Mouse (Mus musculus): ENCODE measurements around the gene Plekhg1.

Plekhg1 gene

GRCm38 (mm10) chr10:3830618-3831017 is 90.5 kb downstream of the Plekhg1 start:
- DNase-seq (ENCODE audit: low spot score) = no peak

- DNase-seq (ENCODE audit: low spot score) = no peak
Observed at GRCm38 (mm10) chr10:3831597-3832351, 91.6 kb downstream of the Plekhg1 start.

- no peak for DNase-seq (ENCODE audit: low spot score)
Observed at GRCm38 (mm10) chr10:3834060-3834459, 93.9 kb downstream of the Plekhg1 start.

- DNase-seq (ENCODE audit: low spot score) = no peak
Observed at GRCm38 (mm10) chr10:3834678-3835077, 94.5 kb downstream of the Plekhg1 start.

GRCm38 (mm10) chr10:3835616-3836015 is 95.5 kb downstream of the Plekhg1 start:
- no peak for DNase-seq (ENCODE audit: low spot score)

- no peak for DNase-seq (ENCODE audit: low spot score)
Observed at GRCm38 (mm10) chr10:3839748-3840432, 99.7 kb downstream of the Plekhg1 start.

- no peak for DNase-seq (ENCODE audit: low spot score)
Observed at GRCm38 (mm10) chr10:3844430-3844829, 104.3 kb downstream of the Plekhg1 start.

GRCm38 (mm10) chr10:3847021-3847420 is 106.9 kb downstream of the Plekhg1 start:
- no peak for DNase-seq (ENCODE audit: low spot score)

GRCm38 (mm10) chr10:3851461-3851860 is 111.3 kb downstream of the Plekhg1 start:
- no peak for DNase-seq (ENCODE audit: low spot score)

- no peak for DNase-seq (ENCODE audit: low spot score)
Observed at GRCm38 (mm10) chr10:3852733-3853132, 112.6 kb downstream of the Plekhg1 start.

GRCm38 (mm10) chr10:3857912-3858311 is 117.7 kb downstream of the Plekhg1 start:
- no peak for DNase-seq (ENCODE audit: low spot score)

GRCm38 (mm10) chr10:3858437-3858836 is 118.3 kb downstream of the Plekhg1 start:
- DNase-seq (ENCODE audit: low spot score) = no peak

GRCm38 (mm10) chr10:3858961-3859714 is 119.0 kb downstream of the Plekhg1 start:
- no peak for DNase-seq (ENCODE audit: low spot score)

- DNase-seq (ENCODE audit: low spot score) = peak; percentile 43
Observed at GRCm38 (mm10) chr10:3863411-3864195, 123.4 kb downstream of the Plekhg1 start.

- no peak for DNase-seq (ENCODE audit: low spot score)
Observed at GRCm38 (mm10) chr10:3864196-3864540, 124.0 kb downstream of the Plekhg1 start.

GRCm38 (mm10) chr10:3867298-3867697 is 127.1 kb downstream of the Plekhg1 start:
- DNase-seq (ENCODE audit: low spot score) = no peak

GRCm38 (mm10) chr10:3870828-3871227 is 130.7 kb downstream of the Plekhg1 start:
- DNase-seq (ENCODE audit: low spot score) = no peak

- DNase-seq (ENCODE audit: low spot score) = no peak
Observed at GRCm38 (mm10) chr10:3873467-3873866, 133.3 kb downstream of the Plekhg1 start.

- DNase-seq (ENCODE audit: low spot score) = no peak
Observed at GRCm38 (mm10) chr10:3877852-3878535, 137.8 kb downstream of the Plekhg1 start.

- no peak for DNase-seq (ENCODE audit: low spot score)
Observed at GRCm38 (mm10) chr10:3881179-3881578, 141.0 kb downstream of the Plekhg1 start.

- no peak for DNase-seq (ENCODE audit: low spot score)
Observed at GRCm38 (mm10) chr10:3888510-3888909, 148.3 kb downstream of the Plekhg1 start.
